Mouse (Mus musculus): ENCODE results near the gene Lgmn. TPM values are rescaled to one million over a fixed set of nuclear protein-coding genes. Genes with fewer than 3 reads are reported as not detected.

Lgmn gene
- 100 to 1,000 TPM in 1 of 2 experiments, 10 to 100 TPM in 1; 99.1 to 102 TPM for total RNA-seq (2021)
- long read RNA-seq, experiment 1, transcript Lgmn-201 (14 exons, 1,990 nt) = major isoform, 187 of 203 reads
- long read RNA-seq, experiment 1, partial matches to known transcripts = 4 of 203 reads
- long read RNA-seq, experiment 1, other reads (novel, unspliced or antisense) = 10 of 203 reads
- long read RNA-seq, experiment 2, transcript Lgmn-201 (14 exons, 1,990 nt) = major isoform, 135 of 145 reads
- long read RNA-seq, experiment 2, partial matches to known transcripts = 3 of 145 reads
- long read RNA-seq, experiment 2, other reads (novel, unspliced or antisense) = 5 of 145 reads

GRCm38 (mm10) chr12:102439632-102440023, at the start of gene Lgmn:
Gene Lgmn, minus strand, starts transcription at chr12:102439813.
- peak; percentile 99 to 100 for DNase-seq (ENCODE audit: low spot score in 2 of 2)

DNA sequence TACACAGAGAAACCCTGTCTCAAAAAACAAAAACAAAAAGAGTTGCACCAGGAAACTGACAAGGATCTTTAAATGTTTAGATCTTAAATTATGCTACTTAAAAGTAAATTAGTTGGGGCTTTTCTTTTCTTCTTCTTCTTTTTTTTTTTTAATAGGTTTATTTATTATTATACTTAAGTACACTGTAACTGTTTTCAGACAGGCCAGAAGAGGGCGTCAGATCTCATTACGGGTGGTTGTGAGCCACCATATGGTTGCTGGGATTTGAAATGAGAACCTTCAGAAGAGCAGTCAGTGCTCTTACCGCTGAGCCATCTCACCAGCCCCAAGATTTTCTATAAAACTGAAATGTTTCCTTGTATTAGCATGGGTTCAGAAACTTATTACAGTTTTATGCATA, 45.3 kb upstream of the Lgmn start:
- no peak for DNase-seq (ENCODE audit: low spot score in 2 of 2)

DNA sequence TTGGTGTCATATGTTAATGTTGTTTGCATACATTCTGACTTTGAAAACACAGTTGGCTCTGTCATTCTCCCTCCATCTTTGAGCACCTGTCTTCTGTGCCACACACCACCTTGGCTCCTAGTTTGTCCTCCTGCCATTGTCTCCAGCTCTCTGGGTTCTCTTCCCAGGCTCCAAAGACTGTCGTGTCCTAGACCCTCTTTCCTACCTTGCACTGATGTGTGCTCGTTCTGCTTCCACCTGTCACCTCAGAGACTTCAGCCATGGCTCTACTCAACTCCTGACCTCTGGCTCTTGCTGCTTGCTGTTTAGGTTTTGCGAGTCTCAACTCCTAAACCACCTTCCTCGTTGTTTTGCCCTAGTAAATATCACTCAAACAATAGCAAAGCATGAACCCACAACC, 40.9 kb upstream of the Lgmn start:
- DNase-seq (ENCODE audit: low spot score in 2 of 2) = no peak

DNA sequence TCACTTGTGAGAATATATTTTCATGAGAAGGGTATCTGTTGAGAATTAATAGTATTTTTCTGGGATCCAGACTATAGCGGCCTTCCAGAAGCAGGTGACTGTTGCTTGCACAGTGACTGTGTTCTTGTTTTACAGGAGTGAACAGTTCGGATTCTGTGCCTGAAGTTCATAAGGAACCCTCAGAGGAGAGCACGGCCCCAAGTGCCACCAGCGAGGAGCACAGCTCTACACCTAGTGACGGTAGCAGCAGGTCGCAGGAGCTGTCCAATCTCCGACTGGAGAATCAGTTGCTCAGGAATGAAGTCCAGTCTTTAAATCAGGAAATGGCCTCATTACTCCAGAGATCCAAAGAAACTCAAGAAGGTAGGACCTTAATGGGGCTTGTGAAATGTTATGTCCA, 34.8 kb upstream of the Lgmn start:
- DNase-seq (ENCODE audit: low spot score in 2 of 2) = no peak

- DNase-seq (ENCODE audit: low spot score in 2 of 2) = peak; percentile 95 to 98
These were observed 29.5 kb upstream of the Lgmn start, which contains the start of gene Golga5 for GRCm38 (mm10) chr12:102468894-102469764. Gene Golga5, plus strand, starts transcription at chr12:102469135.

GRCm38 (mm10) chr12:102468136-102468535, 28.5 kb upstream of the Lgmn start:
- DNase-seq (ENCODE audit: low spot score in 2 of 2) = no peak

DNA sequence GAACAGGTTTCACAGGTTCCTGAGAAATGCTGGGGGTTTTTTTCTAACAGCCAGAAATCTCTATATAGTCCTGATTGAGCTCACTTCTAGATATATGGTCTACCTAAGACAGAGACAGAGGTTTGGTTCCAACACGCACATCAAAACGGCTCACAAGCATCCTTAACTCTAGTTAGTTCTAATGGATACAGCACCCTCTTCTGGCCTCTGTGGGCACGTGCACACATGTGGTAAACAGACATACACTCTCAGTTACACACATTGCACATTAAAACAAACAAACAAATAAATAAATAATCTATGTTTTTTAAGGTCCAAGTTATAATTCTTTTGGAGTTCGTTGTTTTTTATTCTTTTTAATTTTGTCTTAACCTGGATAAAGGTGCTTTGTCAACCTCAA, 25.0 kb upstream of the Lgmn start:
- DNase-seq (ENCODE audit: low spot score in 2 of 2) = no peak

- no peak for DNase-seq (ENCODE audit: low spot score in 2 of 2)
These were observed 21.6 kb upstream of the Lgmn start for GRCm38 (mm10) chr12:102461177-102461576.

DNA sequence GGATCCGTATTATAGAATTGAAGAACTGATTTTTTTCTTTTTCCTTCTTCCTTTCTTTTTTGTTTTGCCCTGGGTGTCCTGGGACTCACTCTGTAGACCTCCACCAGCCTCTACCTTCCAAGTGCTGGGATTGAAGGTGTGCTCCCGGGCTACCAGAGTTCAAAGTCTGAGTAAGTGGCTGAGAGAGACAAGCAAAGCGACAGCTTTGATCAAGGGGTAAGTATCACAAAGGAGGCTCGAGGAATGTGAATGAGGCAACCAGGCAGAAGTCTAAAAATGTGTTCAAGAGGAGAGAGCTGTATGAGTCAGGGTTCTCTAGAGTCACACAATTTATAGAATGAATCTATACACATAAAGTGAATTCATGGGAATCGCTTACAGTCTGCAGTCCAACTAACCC, 20.4 kb upstream of the Lgmn start:
- no peak for DNase-seq (ENCODE audit: low spot score in 2 of 2)

GRCm38 (mm10) chr12:102456467-102457193, 17.0 kb upstream of the Lgmn start:
- DNase-seq (ENCODE audit: low spot score in 2 of 2) = no peak

DNA sequence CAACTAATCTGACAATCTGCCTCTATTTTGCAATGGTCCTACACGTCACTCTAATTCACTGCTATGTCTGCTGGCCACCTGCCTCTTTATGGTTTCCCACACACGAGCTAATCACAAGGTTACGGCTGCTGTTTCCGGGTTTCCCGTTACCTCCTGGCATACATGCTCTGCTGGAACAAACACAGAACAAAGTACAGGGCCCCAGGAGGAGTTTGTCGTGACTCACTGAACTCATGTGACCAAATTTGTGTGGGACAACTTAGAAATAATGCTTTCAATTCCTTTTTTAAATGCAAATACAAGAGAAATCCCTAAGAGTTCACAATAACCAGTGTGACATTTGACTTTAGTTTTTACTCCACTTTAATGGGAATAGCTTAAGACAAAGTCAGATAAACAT, 14.0 kb upstream of the Lgmn start:
- no peak for DNase-seq (ENCODE audit: low spot score in 2 of 2)

DNA sequence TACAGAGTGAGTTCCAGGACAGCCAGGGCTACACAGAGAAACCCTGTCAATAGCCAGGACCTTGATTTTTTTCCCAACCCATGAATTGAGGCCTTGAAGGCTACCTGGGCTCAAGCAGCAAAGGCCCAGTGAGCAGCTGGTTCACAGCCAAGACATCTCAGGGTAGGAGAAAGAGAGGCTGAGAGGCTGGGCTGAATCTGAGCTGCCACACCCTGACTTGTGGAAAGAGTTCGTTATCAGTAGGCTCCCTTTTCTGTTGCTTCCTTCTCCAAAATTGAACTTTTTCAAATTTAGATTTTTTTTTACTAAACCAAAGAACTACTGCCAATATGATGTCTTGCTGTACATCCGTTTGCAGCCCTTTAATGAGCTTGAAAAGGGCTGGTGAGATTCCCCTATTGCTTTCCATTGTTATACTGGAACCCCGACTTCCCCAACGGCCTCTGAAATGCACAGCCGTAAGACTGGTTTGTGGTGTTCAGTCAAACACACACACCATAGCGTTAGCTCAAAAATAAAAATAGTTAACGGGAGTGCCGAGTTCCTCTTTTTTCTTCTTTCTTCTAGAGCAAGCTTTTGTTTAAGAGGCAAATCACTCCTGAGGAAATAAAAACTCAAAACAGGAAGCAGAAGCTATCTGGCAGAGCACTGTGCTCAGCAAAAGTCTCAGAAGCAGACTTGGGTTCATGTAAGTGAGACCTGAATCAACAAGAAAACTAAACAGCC, 11.7 kb upstream of the Lgmn start:
- no peak for DNase-seq (ENCODE audit: low spot score in 2 of 2)

DNA sequence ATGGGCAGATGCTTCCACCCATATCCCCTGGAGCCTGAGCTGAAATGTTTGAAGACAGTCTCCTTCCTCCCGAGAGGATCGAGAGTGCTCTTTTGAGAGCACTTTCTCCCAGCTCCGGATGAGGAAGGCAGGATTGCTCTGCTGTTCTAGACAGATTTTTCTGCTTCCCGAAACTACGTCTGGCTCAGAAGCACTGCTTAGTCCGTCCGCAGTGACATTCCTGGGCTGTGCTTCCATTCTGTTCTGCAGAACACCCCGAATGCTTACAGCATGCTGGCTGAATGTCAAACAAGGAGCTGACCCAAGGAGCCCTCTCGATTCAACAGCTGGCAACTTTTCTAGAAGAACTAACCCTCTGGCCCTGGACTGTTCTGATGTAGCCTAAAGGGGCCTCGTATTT, 10.8 kb upstream of the Lgmn start:
- no peak for DNase-seq (ENCODE audit: low spot score in 2 of 2)

- no peak for DNase-seq (ENCODE audit: low spot score in 2 of 2)
These were observed 5.8 kb upstream of the Lgmn start for GRCm38 (mm10) chr12:102445436-102445835.

DNA sequence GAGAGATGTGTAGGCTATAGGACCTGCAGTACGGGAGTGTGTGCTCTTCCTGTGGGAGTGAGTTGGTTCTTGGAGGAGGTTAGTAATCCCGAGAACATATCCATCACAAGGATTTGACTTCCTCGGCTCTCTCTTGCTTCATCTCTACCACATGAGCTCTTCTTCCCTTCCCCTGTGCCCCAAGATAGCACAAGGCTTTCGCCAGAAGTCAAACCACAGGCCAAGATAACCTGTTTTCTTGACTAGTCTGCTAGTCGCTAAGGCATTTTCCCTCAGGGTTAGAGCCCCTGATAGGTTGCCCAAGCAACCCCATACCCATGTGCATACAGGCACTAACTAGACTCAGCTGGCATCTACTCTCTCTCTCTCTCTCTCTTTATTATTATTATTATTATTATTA, 4.1 kb upstream of the Lgmn start:
- DNase-seq (ENCODE audit: low spot score in 2 of 2) = no peak

- no peak for DNase-seq (ENCODE audit: low spot score in 2 of 2)
These were observed 3.0 kb upstream of the Lgmn start for GRCm38 (mm10) chr12:102442639-102443038.

DNA sequence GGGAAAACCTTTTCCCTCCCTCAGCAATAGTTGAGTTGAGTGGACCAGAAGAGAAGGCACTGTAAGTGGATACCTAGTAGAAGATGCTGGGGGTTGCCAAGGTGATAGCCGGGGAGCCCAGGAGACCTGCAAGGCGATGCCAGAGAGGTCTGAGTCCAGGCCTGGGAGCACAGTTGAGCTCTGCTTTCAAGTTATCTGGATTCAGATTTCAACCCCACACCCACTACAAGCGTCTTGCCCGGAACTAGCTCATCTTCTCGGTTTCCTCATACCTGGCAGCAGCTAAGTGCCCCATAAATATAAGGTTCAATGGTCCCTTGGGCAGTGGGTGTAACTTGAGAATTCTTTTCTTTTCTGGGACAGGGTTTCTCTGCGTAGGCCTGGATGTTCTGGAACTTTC, 1.5 kb upstream of the Lgmn start:
- no peak for DNase-seq (ENCODE audit: low spot score in 2 of 2)

DNA sequence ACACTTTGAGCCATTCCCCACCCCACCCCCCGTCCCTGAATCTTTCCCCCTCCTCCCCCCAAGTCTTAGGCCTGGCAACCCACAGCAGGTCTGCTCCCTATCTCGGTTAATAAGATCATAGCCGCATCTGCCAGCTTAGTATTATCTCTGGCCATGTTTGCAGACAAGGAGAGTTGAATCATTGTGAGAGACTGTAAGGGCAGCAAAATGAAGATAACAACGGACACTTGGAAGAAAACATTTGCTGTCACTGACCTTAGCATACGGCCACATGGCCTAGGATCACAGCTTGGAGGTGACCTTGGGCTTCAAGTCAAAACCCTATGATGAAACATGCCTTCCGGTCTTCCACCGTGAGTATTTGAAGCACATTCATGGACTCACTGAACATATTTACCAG, 938 bp upstream of the Lgmn start:
- DNase-seq (ENCODE audit: low spot score in 2 of 2) = no peak

DNA sequence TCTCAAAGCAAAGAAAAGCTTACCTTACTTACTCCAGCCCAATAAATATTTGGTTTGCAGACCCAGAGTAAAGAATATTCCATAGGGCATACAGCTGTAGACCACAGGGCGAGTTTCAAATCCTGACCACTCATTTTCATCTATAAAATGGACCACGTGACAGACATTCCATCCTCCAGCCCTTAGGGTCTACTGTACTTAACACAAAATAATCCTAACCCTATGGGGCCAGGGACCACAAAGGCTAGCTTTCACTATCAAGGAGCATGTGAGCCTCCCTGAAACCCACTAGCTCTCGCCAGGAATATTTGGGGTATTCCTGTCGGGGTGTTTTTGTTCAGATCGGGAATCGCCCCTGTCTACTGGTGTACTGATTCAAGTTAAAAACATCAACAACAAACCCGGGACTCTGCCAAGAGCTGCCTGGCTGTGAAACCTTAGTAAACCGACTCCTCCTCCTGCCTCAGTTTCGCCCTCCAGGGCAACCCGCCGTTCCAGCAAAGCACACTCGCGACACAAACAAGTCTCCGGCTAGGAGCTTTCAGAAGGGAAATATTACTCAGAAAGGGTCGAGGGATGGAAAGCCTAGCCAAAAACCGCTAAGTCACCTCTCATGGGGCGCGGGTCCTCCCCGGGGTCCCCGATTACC, 506 bp downstream of the Lgmn start:
- DNase-seq (ENCODE audit: low spot score in 2 of 2) = no peak

DNA sequence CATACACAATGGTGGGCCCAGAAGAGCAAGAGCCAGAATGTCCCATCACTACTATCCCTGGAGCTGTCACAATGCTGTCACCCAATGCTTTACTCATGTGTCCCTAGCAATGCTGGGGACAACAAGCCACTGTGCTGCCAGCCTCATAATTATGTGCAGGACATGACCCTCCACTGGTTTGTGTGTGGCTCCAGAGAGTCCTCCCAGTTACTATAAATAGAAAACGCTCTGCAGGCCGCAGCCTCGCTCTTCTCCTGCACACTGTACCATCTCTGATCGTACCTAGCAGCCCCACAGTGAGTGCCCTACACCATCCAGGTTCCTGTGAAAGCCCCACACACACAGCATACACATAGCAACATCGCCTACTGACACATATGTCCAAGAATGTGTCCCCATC, 1.7 kb downstream of the Lgmn start:
- DNase-seq (ENCODE audit: low spot score in 2 of 2) = no peak
